Mouse (Mus musculus) hindbrain, embryonic 15.5 days (tissue): ENCODE measurements around the gene Lingo4. TPM values are rescaled to one million over a fixed set of nuclear protein-coding genes. Genes with fewer than 3 reads are reported as not detected.

ENCODE experiments used
- ATAC-seq: fragments of 200-750 bp; cut with Nextera tagmentation; 2 replicates; pipeline ENCODE4 v1.8.0; 2017; ENCODE audit warnings: low read depth, moderate number of reproducible peaks, moderate TSS enrichment; ENCODE audit not compliant: low FRiP score
- H3K27ac ChIP-seq: fragments of 300-500 bp; sonication (generic); replicated peaks from 2 replicates; pipeline ENCODE4 v1.5.1; 2015; ENCODE audit warnings: mild to moderate bottlenecking, inconsistent platforms
- H3K27me3 ChIP-seq: fragments of 300-500 bp; sonication (generic); 2 replicates; pipeline ENCODE4 v1.6.1; 2015; ENCODE audit warnings: control low read depth, inconsistent platforms
- H3K36me3 ChIP-seq: fragments of 300-500 bp; sonication (generic); 2 replicates; pipeline ENCODE4 v1.6.1; 2015; ENCODE audit warnings: control low read depth, inconsistent platforms
- H3K4me1 ChIP-seq: fragments of 300-500 bp; sonication (generic); replicated peaks from 2 replicates; pipeline ENCODE4 v1.6.1; 2015; ENCODE audit warnings: control low read depth, inconsistent platforms
- H3K4me2 ChIP-seq: fragments of 300-500 bp; sonication (generic); 2 replicates; pipeline ENCODE4 v1.6.1; 2015; ENCODE audit warnings: moderate library complexity, mild to moderate bottlenecking, inconsistent platforms
- H3K4me3 ChIP-seq: fragments of 300-500 bp; sonication (generic); 2 replicates; pipeline ENCODE4 v1.5.1; 2015; ENCODE audit warnings: mild to moderate bottlenecking, inconsistent platforms
- H3K9ac ChIP-seq: fragments of 300-500 bp; sonication (generic); 2 replicates; pipeline ENCODE4 v1.6.1; 2015; ENCODE audit warnings: inconsistent platforms
- H3K9me3 ChIP-seq: fragments of 300-500 bp; sonication (generic); 2 replicates; pipeline ENCODE4 v1.6.1; 2016; ENCODE audit warnings: control low read depth, inconsistent platforms
- WGBS: fragments of 180-500 bp; shearing (Covaris S2); methylation state at CpG from one replicate; pipeline ENCODE4 v1.1.7; 2015; 5-methylcytosine and 5-hydroxymethylcytosine counted together
- polyA plus RNA-seq: library from polyadenylated mRNA; unstranded; fragments of >200 nt; fragmentation: Nextera tagmentation; extraction: Ambion mirVana; gene quantifications from 2 replicates; pipeline ENCODE4 v1.2.1, GENCODE M21; 2015

The Lingo4 gene
- polyA plus RNA-seq, 1 experiment from 2014 or later = 1.8 TPM

DNA sequence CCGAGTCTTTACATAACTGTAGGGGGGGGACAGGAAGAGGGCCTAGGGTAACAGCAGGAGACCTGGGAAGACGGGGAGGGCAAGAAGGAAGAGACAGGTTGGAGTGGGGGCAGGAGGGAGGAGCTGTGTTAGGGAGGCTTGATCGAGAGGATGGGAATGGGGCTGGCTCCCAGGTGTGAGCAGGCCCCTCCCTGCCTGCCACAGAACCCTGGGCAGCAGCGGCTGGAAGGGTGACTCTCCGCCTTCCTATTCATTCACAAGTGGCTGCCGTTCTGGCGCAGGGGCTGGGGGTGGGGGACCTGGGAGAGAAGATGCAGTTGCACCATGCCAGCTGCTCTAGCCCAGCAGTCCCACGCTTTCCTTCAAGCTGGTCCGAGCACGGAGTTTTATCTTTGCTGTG lies 25.2 kb upstream of the Lingo4 start:
- Histone ChIP-seq H3K4me1 (peaks cover 27% of the 10 kb centered on the region), H3K4me2 (peak overlapping the region; percentile 37), H3K27me3 (no peaks in the 10 kb centered on the region), H3K4me3 (peak overlapping the region; percentile 12; the same call in 1 of the 2 replicates), H3K9me3 (no peaks in the 10 kb centered on the region), H3K27ac (no peak overlapping the region), H3K36me3 (no peaks in the 10 kb centered on the region), H3K9ac (no peak overlapping the region)
- peak; percentile 23 for ATAC-seq
- 4% methylated on average over 10 of the region's 10 CpGs for WGBS

DNA sequence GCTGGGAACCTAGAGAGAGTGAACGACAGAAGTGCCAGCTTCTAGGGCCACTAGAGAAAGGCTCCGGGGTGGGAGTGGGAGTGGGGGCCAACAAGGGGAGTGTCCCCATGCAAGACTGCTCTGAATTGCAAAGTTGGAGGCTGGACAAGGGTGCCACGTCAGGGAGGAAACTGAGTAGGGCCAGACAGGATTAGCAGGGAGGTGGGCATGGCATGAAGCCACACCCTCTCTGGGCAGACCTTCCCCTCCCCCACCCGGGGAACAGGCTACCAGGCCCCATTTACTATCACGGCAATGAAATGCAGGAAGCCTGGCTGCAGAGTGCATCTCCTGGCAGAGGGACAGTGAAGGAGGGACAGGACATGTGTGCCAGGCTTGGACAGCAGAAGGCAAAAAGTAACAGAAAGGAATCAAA lies 24.7 kb upstream of the Lingo4 start:
- H3K9ac ChIP-seq = no peak overlapping the region
- peaks cover 27% of the 10 kb centered on the region for H3K4me1 ChIP-seq
- no peaks in the 10 kb centered on the region for H3K36me3 ChIP-seq
- no peak overlapping the region for H3K27ac ChIP-seq
- H3K9me3 ChIP-seq = no peaks in the 10 kb centered on the region
- 2% methylated on average over 5 of the region's 5 CpGs for WGBS
- H3K4me2 ChIP-seq = peak overlapping the region; percentile 37
- peak; percentile 57; the same call in 1 of the 2 replicates for ATAC-seq
- H3K27me3 ChIP-seq = no peaks in the 10 kb centered on the region
- H3K4me3 ChIP-seq = no peak overlapping the region

DNA sequence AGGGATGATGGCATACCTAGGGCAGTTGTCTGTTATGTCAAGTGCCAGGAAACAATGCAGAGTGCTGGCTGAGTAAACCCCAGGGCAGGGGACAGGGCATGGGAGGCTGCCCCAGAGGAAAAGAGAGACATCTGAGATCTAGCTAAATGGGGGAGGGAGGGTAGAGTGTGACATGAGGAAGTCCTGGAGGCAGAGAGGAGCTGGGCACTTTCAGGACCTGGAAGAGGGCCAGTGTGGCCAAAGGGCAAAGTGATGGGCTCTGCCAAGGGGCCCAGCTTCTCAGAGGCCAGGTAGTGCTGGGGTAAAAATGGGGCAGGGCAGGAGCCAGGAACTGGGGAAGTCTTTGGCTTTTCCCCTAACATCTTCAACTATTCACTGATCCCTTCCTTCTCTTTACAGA lies 23.7 kb upstream of the Lingo4 start:
- Histone ChIP-seq H3K27ac (no peak overlapping the region), H3K4me1 (peaks cover 27% of the 10 kb centered on the region), H3K9me3 (no peaks in the 10 kb centered on the region), H3K9ac (no peak overlapping the region), H3K27me3 (no peaks in the 10 kb centered on the region), H3K36me3 (no peaks in the 10 kb centered on the region), H3K4me2 (no peak overlapping the region), H3K4me3 (no peak overlapping the region)
- ATAC-seq = no peak

DNA sequence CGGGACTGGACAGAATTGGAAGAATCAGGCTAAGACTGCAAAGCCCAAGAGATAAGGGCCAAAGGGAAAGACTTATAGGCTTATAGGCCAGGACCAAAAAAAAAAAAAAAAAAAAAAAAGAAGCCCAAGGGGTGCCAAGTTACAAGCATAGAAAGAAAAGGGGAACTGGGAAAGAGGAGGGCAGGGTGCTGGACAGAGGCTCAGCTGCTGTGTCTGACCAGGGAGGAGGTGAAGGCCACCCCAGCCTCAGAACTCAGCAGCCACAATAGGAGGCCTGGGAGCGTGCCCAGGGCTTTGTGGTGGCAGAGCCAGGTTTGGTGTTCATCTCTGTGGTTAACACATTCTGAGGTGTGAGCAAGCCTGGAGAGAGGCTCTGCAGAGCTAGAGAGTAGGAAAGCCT lies 23.2 kb upstream of the Lingo4 start:
- no peak for ATAC-seq
- H3K4me3 ChIP-seq = no peak overlapping the region

DNA sequence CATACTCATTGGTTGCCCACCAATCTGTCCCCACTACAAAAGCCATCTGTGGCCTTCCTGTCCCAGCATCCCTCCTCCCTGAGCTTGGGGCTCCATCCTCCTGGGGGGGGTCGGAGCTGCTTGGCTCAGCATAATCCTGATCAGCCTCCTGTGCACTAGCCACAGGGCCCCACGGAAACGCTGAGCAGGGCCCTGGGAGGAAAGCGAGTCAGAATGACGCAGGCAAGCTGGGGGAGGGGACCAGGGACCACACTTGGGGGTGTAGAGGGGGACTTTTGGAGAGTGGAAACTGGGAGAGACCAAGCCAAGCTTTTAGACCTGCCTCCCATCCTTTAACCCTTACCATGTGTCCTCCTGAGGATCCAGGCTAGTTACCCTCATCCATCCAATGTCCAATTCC lies 22.5 kb upstream of the Lingo4 start:
- WGBS = 67% methylated on average over 5 of the region's 5 CpGs
- no peak overlapping the region for H3K27ac ChIP-seq
- H3K4me3 ChIP-seq = no peak overlapping the region
- H3K9ac ChIP-seq = no peak overlapping the region
- H3K27me3 ChIP-seq = no peaks in the 10 kb centered on the region
- H3K4me1 ChIP-seq = peaks cover 27% of the 10 kb centered on the region
- no peak overlapping the region for H3K4me2 ChIP-seq
- H3K36me3 ChIP-seq = no peaks in the 10 kb centered on the region
- ATAC-seq = no peak
- no peaks in the 10 kb centered on the region for H3K9me3 ChIP-seq

More for the DNA sequence above, 23.2 kb upstream of the Lingo4 start:
- no peaks in the 10 kb centered on the region for H3K27me3 ChIP-seq
- H3K9me3 ChIP-seq = no peaks in the 10 kb centered on the region
- H3K9ac ChIP-seq = no peak overlapping the region
- H3K4me2 ChIP-seq = no peak overlapping the region
- no peak overlapping the region for H3K27ac ChIP-seq
- 87% methylated on average over 2 of the region's 2 CpGs for WGBS
- H3K36me3 ChIP-seq = no peaks in the 10 kb centered on the region
- peaks cover 27% of the 10 kb centered on the region for H3K4me1 ChIP-seq

DNA sequence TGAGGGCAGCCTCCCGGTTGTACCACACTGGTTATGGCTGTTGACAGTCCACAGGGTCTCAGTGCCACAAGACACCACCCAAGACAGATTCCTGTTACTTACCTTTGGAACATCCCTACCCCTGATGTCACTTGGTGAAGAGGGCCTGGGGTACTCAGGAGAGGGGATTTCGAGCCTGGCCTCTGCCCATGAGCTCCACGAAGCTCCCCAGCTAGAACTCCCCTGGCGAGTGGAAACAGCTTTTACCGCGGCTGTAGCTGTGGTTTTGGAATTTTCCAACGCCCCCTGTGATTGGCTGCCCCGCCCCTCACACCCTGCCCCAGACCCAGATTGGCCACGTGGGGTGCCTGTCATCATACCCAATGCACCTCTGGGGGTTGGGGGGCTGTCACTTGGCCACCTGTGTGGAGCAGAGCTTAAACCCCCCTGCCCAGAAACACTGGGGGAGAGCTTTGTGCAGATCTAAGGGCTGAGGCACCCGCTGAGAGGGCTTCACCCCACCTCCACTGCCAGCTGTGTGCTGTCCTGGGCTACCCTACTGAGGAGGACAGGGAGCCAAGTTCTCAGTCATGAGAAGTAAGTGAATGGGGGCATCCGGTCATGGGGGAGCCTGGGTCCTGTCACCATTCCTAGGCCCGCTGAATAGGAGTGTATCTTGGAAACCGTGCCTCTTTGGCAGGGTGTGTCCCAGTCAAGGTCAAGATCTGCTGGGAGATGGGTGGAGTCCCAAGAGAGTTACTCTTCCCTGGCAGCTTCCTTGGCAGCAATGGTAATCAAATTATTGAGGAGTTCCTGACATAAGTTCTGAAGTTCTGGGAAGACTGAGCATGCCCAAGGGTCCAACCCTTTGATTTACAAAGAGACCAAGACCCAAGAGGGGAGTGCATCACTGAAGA lies 21.0 kb upstream of the Lingo4 start:
- Histone ChIP-seq H3K4me3 (no peak overlapping the region), H3K4me1 (peaks cover 17% of the 10 kb centered on the region), H3K36me3 (no peaks in the 10 kb centered on the region), H3K27me3 (no peaks in the 10 kb centered on the region), H3K4me2 (no peak overlapping the region), H3K9ac (no peak overlapping the region), H3K9me3 (no peaks in the 10 kb centered on the region), H3K27ac (no peak overlapping the region)
- ATAC-seq = no peak
- 19% methylated on average over 13 of the region's 13 CpGs for WGBS

DNA sequence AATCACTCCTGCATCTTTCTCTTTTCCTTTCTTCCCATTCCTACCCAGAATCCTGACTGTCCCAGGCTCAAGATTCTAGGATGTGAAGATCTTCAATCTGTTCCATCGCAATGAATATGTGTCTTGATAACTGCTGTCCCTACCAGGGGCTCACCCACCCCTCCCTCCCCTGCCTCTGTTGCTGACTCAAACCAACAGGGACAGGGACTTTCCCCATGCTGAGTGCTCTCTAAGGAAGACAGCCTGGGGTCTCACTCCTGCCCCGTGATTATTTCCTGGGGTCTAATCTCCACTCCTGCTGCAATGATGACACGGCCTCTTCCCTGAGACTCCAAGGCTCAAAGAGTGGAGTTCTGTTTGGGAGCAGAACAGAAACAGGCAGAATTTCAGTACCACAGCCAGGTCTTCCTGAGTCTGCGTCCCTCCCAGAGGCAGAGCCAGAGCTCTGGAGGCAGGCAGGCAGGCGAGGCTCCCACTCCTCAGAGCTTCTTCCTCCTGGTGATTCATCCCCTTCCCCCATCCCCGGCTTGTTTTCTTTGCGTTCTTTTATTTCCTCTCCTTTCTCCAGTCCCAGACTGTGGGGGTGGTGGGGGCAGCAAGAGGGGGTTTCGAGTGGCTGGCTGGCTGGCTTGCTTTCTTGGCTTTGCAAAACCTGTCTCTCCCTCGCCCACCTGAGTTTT lies 18.3 kb upstream of the Lingo4 start:
- H3K36me3 ChIP-seq = no peaks in the 10 kb centered on the region
- H3K4me1 ChIP-seq = no peaks in the 10 kb centered on the region
- no peak overlapping the region for H3K9ac ChIP-seq
- no peaks in the 10 kb centered on the region for H3K27me3 ChIP-seq
- ATAC-seq = no peak
- H3K27ac ChIP-seq = no peak overlapping the region
- no peaks in the 10 kb centered on the region for H3K9me3 ChIP-seq
- no peak overlapping the region for H3K4me3 ChIP-seq
- no peak overlapping the region for H3K4me2 ChIP-seq
- WGBS = 36% methylated on average over 9 of the region's 9 CpGs

DNA sequence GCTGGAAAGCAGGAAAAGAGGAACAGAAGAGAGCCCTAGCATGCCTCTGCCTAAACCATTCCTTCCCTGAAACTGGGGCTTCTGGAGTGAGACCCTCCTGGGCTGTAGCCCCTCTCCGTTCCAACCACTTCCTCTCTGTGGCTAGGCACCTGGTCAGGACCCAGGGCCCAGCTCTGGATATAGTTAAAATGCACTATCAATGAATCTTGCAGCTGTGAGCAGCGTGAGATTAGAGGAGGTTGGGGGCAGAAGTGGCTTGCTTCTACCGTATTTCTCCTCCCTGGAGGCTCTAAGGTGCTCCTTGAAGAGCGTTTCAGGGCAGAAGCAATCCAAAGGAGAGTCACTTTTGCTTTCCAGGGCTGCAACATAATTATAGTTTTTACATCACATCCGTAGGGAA lies 16.0 kb upstream of the Lingo4 start:
- no peak for ATAC-seq
- Histone ChIP-seq H3K4me3 (no peak overlapping the region), H3K9me3 (no peaks in the 10 kb centered on the region), H3K36me3 (no peaks in the 10 kb centered on the region), H3K4me1 (no peaks in the 10 kb centered on the region), H3K4me2 (no peak overlapping the region), H3K27ac (no peak overlapping the region), H3K9ac (no peak overlapping the region), H3K27me3 (no peaks in the 10 kb centered on the region)
- WGBS = 77% methylated on average over 5 of the region's 5 CpGs

DNA sequence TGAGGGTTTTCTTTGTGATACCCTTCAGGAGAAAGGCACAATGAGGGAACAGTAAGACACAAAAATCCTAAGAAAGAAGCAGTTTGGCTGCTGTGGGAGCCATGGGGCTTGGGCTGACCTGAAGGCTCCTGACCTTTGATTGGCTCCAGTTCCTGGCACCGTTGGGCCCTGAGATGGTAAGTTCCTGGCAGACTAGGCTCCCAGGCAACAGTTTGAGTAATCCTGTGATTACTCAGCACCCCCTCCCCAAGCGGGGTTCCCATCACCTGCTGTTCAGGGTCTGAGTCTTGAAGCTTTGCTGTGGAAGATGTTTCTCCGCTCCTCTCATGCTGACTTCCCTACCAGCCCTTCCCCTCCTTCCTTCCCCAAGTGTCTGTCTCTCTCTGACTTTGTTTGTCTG lies 14.8 kb upstream of the Lingo4 start:
- 69% methylated on average over 3 of the region's 3 CpGs for WGBS
- Histone ChIP-seq H3K27ac (no peak overlapping the region), H3K9me3 (no peaks in the 10 kb centered on the region), H3K9ac (no peak overlapping the region), H3K4me2 (no peak overlapping the region), H3K4me1 (no peaks in the 10 kb centered on the region), H3K36me3 (no peaks in the 10 kb centered on the region), H3K27me3 (no peaks in the 10 kb centered on the region), H3K4me3 (no peak overlapping the region)
- ATAC-seq = no peak

DNA sequence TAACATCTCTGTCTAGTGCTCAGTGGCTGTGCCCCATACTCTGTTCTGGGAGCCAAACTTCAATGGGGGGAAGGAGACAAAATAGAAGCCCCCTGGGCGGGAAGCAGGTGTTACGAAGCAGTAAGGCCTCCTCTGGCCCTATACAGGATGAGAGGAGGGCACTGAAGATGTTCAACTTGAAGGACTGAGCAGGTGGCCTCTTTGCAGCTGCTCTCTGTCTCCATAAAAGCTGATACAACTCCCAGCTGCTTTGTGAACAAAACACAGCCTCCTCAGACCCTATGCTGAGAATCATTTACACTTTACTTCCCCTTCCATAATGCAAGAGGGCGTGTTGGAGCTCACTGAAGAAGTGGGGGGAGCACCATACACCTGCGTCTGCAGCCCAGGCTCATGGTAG lies 11.6 kb upstream of the Lingo4 start:
- Histone ChIP-seq H3K4me1 (no peaks in the 10 kb centered on the region), H3K9me3 (no peaks in the 10 kb centered on the region), H3K27me3 (no peaks in the 10 kb centered on the region), H3K4me3 (no peak overlapping the region), H3K27ac (no peak overlapping the region), H3K4me2 (no peak overlapping the region), H3K9ac (no peak overlapping the region), H3K36me3 (no peaks in the 10 kb centered on the region)
- no peak for ATAC-seq
- 64% methylated on average over 4 of the region's 4 CpGs for WGBS

DNA sequence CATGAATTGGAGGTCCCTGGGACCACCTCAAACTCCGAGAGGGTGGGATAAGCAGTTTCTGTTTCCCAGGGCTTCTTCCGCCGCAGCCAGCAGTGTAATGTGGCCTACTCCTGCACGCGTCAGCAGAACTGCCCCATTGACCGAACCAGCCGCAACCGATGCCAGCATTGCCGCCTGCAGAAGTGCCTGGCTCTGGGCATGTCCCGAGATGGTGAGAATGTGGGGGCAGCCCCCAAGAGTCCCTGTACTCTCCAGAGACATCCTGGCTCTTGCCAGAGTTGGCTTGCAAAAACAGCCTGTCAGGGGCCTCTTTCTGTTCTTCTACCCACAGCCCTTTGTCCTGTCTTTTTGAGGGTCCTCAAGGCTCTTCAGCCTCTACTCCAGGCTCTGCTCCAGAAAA lies 10.9 kb upstream of the Lingo4 start:
- 91% methylated on average over 10 of the region's 10 CpGs for WGBS
- H3K27me3 ChIP-seq = no peaks in the 10 kb centered on the region
- H3K36me3 ChIP-seq = no peaks in the 10 kb centered on the region
- no peaks in the 10 kb centered on the region for H3K4me1 ChIP-seq
- H3K4me2 ChIP-seq = no peak overlapping the region
- no peak for ATAC-seq
- no peak overlapping the region for H3K4me3 ChIP-seq
- no peaks in the 10 kb centered on the region for H3K9me3 ChIP-seq
- H3K27ac ChIP-seq = no peak overlapping the region
- H3K9ac ChIP-seq = no peak overlapping the region

DNA sequence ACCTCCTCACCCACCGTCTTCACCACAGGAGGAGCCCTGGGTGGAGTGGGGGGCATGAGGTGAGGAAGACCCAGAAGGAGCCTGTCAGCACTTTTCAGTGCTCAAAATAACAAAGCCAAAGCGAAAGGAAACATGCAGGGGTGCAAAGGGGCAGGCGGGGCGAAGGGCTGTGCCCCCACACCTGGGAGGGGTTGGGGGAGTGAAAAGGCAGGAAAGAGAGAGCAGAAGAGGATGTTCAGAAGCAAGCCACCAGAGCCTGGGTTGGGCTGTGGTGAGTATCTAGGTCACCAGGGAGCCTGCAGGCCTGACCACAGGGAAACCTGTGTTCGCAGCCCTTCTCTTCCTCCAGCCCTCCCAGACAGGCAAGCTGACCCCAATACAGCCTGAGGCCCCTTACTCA lies 10.3 kb upstream of the Lingo4 start:
- no peaks in the 10 kb centered on the region for H3K36me3 ChIP-seq
- H3K4me1 ChIP-seq = peaks cover 2% of the 10 kb centered on the region; the same call in 1 of the 2 replicates
- H3K4me2 ChIP-seq = no peak overlapping the region
- H3K9ac ChIP-seq = no peak overlapping the region
- ATAC-seq = no peak
- no peak overlapping the region for H3K27ac ChIP-seq
- 81% methylated on average over 4 of the region's 5 CpGs for WGBS
- no peaks in the 10 kb centered on the region for H3K27me3 ChIP-seq
- no peaks in the 10 kb centered on the region for H3K9me3 ChIP-seq
- H3K4me3 ChIP-seq = no peak overlapping the region
